Mouse (Mus musculus) ovary, postnatal 14 days (tissue): ENCODE measurements around the gene Zfp704.
A peak's percentile ranks its signal among the peaks of the same experiment; 100 is the strongest.

Experiments
- DNase-seq: peaks from one replicate; pipeline ENCODE4 v3.0.0; 2022; ENCODE audit warnings: low spot score

Gene Zfp704

DNA sequence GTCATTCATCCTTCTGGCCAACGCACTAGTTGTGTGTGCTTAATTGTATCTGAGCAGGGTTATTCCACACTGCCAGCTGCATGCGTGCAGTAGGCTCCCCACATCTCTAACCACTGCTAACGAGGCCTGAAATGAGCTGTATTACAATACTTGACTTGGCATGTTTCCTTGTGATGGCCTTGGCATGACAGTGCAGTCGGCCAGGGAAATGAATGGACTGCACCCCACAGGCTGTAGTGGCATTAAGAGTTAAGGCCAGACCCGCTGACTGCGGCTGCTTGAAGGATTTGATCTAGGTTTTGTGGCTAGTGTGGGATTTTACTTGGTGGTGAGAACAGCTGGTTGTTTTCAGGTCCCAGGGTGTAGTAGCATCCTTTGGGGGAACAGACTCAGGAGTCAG lies 185.2 kb downstream of the Zfp704 start:
- DNase-seq = no peak

DNA sequence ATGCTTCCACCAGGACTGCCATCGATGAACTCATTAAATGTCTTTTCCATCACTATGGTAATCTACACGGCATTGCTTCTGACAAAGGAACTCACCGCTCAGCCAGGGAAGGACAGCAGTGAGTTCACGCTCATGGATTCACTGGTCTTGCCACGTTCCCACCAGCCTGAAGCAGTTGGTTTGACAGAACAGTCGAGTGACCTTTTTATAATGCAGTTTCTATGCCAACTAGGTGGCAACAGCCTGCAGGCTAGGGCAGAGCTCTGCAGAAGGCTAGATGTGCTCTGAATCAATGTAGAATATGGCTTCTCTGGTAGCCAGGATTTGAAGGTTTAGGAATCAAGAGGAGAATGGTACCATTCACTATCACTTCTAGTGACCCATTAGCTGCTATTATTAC lies 186.2 kb downstream of the Zfp704 start:
- DNase-seq = no peak

DNA sequence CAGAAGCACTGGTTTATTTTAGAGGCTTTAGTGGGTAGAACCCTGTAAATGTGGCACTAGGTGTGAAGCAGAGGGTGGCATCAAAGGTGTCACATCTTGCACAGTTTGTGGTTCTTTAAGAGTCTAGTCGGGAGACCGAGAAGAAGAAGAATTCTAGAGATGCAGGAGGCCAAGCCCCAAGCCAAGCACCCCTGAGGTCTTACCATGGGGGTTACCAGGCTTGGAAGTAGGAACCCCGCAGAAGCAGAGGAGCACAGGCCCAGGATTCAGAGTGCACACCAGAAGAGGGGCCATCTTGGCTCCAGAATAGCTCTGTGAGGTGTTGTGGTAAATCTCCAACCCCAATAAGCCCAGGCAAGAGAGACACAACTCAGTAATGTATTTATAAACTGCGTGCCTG lies 201.0 kb downstream of the Zfp704 start:
- no peak for DNase-seq

- DNase-seq = no peak
These were observed 202.1 kb downstream of the Zfp704 start for GRCm38 (mm10) chr3:9407801-9408200.

DNA sequence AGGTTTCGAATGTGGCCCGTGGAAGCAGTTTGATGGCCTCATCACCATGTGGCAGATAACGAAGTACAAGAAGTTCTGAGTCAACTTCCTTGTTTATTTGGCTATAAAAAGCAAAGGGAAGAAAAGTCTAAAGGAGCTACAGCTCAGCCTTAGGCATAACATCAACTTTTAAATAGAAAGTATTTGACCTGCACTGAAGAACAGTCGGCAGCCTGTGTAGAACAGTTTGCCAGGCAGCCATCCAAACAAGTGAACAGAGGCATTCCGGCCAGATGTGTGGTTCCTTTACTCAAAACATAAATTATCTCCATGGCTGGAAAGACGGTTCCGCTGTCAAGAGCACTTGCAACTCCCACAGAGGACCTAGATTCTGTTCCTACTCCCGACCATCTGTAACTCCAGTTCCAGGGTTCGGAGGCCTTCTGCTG lies 202.8 kb downstream of the Zfp704 start:
- peak; percentile 34 for DNase-seq

- no peak for DNase-seq
These were observed 204.5 kb downstream of the Zfp704 start for GRCm38 (mm10) chr3:9405341-9405740.

DNA sequence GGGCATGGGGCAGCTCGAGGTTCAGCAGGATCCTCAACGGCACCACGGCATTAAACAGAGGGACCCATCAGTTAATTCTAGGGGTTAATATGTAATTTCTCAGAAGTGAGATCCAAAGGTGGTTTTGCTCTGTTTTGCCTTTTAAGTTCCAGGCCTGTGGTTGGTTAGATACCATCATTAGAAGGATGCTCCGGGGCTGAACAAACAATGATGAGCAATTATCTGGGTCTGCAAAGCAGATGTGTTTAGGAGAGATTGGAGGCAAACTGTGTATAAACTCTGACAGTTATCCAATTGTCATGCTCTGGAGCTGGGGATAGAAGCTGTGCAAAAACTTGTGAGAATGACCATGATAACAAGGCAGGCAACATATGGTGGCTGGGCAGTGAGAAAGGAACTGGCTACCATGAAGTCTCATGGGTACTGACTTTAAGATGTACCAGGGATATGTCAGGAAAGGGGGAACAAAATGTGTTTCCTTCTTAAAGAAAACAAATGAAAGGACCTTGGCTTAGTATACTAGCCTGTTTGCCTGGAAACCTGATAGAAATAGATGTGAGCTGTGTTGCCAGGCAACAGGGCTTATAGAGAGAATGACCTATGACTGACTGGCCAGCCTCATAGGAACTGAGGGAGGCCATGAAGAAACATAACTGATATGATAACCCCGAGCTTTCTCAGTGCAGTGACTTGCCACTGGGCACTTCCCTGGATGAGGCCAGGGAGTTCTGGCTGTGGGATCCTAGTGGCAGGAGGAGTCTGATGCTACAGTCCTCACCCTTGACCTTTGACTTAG lies 206.4 kb downstream of the Zfp704 start:
- DNase-seq = no peak

- no peak for DNase-seq
These were observed 207.0 kb downstream of the Zfp704 start for GRCm38 (mm10) chr3:9402836-9403235.

DNA sequence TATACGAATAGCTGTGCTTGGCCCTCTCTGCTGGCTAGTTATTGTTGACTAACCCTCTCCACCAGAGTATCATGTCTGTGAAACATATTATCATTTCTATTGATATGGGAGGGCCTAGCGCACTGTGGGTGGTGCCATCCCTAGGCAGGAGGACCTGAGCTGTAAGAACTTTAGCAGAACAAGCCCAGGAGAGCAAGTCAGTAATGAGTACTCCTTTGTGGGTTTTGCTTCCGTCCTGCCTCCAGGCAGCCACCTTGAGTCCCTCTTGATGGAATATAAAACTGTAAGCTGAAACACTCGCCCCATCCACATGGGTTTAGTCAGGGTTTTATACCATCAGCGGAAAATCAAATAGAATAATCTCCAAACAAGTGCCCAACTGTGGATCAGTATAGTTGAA lies 207.5 kb downstream of the Zfp704 start:
- DNase-seq = no peak

DNA sequence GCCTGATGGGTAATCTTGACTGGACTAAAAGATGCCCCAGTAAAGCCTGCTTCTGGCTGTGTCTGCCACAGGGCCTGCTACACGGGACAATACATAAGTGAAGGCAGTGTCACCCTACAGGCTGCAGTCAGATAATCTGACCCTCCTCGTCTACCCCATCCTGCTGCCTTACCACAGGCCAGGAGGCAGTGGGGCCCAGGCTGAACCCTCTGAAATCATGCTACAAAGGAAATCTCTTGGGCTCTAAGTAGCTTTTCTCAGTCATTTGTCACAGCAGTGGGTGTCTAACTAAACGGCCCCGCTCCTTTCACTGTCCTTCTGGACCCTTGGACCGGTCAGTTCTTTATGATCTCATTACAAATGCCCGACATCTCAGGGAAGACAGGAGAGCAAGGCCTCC lies 208.2 kb downstream of the Zfp704 start:
- DNase-seq = no peak

DNA sequence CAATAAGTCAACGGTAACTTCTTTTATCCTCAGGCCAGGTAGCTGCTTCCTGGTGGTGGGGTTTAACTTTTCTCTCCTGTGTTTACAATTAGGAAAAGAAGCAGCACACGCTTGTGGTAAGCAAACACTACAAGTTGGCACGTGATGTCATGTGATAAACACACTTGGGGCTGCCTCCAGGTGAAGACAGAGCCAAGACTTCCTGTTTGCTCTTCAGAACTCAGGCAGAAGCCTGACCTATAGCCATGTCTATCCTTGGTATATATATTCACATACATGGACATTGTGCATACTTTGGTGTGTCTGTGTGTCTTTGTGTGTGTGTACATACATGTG lies 209.0 kb downstream of the Zfp704 start:
- no peak for DNase-seq

GRCm38 (mm10) chr3:9400201-9400885 lies 209.5 kb downstream of the Zfp704 start:
- no peak for DNase-seq

- DNase-seq = no peak
These were observed 211.6 kb downstream of the Zfp704 start for GRCm38 (mm10) chr3:9398271-9398670.
